Mouse (Mus musculus) heart, postnatal 0 days (tissue): ENCODE results near the gene Zfhx3. TPM values are rescaled to one million over a fixed set of nuclear protein-coding genes. Genes with fewer than 3 reads are reported as not detected.

ENCODE experiments used
- ATAC-seq: fragments of 200-750 bp; cut with Nextera tagmentation; 2 replicates; pipeline ENCODE4 v1.8.0; 2017; ENCODE audit warnings: low read depth, moderate number of reproducible peaks, moderate library complexity; ENCODE audit not compliant: insufficient read depth
- DNase-seq: peaks from one replicate; pipeline ENCODE4 v3.0.0-alpha.2; 2016; ENCODE audit warnings: low spot score
- H3K27ac ChIP-seq: fragments of 300-500 bp; sonication (generic); 2 replicates; pipeline ENCODE4 v1.5.1; 2014; ENCODE audit warnings: low read depth, mild to moderate bottlenecking
- H3K27me3 ChIP-seq: fragments of 300-500 bp; sonication (generic); 2 replicates; pipeline ENCODE4 v1.6.1; 2014; ENCODE audit warnings: low read length, mixed read lengths; ENCODE audit not compliant: control insufficient read depth, insufficient read depth
- H3K36me3 ChIP-seq: fragments of 300-500 bp; sonication (generic); replicated peaks from 2 replicates; pipeline ENCODE4 v1.6.1; 2014; ENCODE audit warnings: low read length, mixed read lengths; ENCODE audit not compliant: control insufficient read depth, insufficient read depth
- H3K4me1 ChIP-seq: fragments of 300-500 bp; sonication (generic); 2 replicates; pipeline ENCODE4 v1.6.1; 2014; ENCODE audit warnings: antibody characterized with exemption; ENCODE audit not compliant: control insufficient read depth, insufficient read depth
- H3K4me2 ChIP-seq: fragments of 300-500 bp; sonication (generic); 2 replicates; pipeline ENCODE4 v1.6.1; 2014; ENCODE audit warnings: low read depth, mild to moderate bottlenecking, low read length, moderate library complexity
- H3K4me3 ChIP-seq: fragments of 300-500 bp; sonication (generic); 2 replicates; pipeline ENCODE4 v1.5.1; 2014; ENCODE audit warnings: low read depth, low read length
- H3K9ac ChIP-seq: fragments of 300-500 bp; sonication (generic); replicated peaks from 2 replicates; pipeline ENCODE4 v1.6.1; 2014; ENCODE audit warnings: low read depth, low read length, mixed read lengths
- H3K9me3 ChIP-seq: fragments of 300-500 bp; sonication (generic); replicated peaks from 2 replicates; pipeline ENCODE4 v1.6.1; 2016; ENCODE audit warnings: low read length; ENCODE audit not compliant: control insufficient read depth
- CTCF ChIP-seq: IDR thresholded peaks from 2 replicates; pipeline ENCODE4 v1.5.1; 2016; ENCODE audit warnings: antibody characterized with exemption, control low read depth, low read depth
- EP300 ChIP-seq: IDR thresholded peaks from 2 replicates; pipeline ENCODE4 v1.6.1; 2016; ENCODE audit warnings: antibody characterized with exemption, low read depth
- WGBS: fragments of 180-500 bp; shearing (Covaris S2); extraction: QIAGEN DNeasy Blood & Tissue Kit; methylation state at CpG from one replicate; pipeline ENCODE4 v1.1.7; 2014; 5-methylcytosine and 5-hydroxymethylcytosine counted together
- polyA plus RNA-seq: library from polyadenylated mRNA; unstranded; fragments of >200 nt; fragmentation: Nextera tagmentation; extraction: Ambion mirVana; gene quantifications from 2 replicates; pipeline ENCODE4 v1.2.1, GENCODE M21; 2015
- total RNA-seq: library from RNA; depleted of rRNA; stranded (reverse); fragments of >200 nt; gene quantifications from 2 replicates; pipeline ENCODE4 v1.2.3, GENCODE M21; 2014; ENCODE audit warnings: low replicate concordance

Gene Zfhx3
- total and polyA plus RNA-seq, 2 experiments from 2014 or later = 2.0 to 2.5 TPM

GRCm38 (mm10) chr8:108552518-108552917 lies 610.1 kb downstream of the Zfhx3 start:
- Histone ChIP-seq H3K4me2 (no peak overlapping the region), H3K9ac (no peak overlapping the region), H3K9me3 (no peaks in the 10 kb centered on the region), H3K27me3 (no peaks in the 10 kb centered on the region), H3K4me1 (no peaks in the 10 kb centered on the region), H3K27ac (no peak overlapping the region), H3K4me3 (no peak overlapping the region), H3K36me3 (no peaks in the 10 kb centered on the region)
- 77% methylated on average over 8 of the region's 8 CpGs for WGBS
- DNase-seq = no peak
- ATAC-seq = no peak
- TF ChIP-seq EP300 (no peak), CTCF (no peak)

- Histone ChIP-seq H3K4me3 (no peak overlapping the region), H3K36me3 (no peaks in the 10 kb centered on the region), H3K4me1 (no peaks in the 10 kb centered on the region), H3K27me3 (no peaks in the 10 kb centered on the region), H3K9ac (no peak overlapping the region), H3K9me3 (no peaks in the 10 kb centered on the region), H3K27ac (no peak overlapping the region), H3K4me2 (no peak overlapping the region)
- TF ChIP-seq EP300 = no peak
- TF ChIP-seq CTCF = no peak
- 84% methylated on average over 11 of the region's 11 CpGs for WGBS
- ATAC-seq (no peak), DNase-seq (no peak)
Measured at GRCm38 (mm10) chr8:108553808-108554577, 611.5 kb downstream of the Zfhx3 start.

- Histone ChIP-seq H3K36me3 (no peaks in the 10 kb centered on the region), H3K27ac (no peak overlapping the region), H3K4me3 (no peak overlapping the region), H3K9ac (no peak overlapping the region), H3K9me3 (no peaks in the 10 kb centered on the region), H3K4me1 (no peaks in the 10 kb centered on the region), H3K27me3 (no peaks in the 10 kb centered on the region), H3K4me2 (no peak overlapping the region)
- TF ChIP-seq EP300 (no peak), CTCF (no peak)
- ATAC-seq = no peak
- 80% methylated on average over 12 of the region's 12 CpGs for WGBS
- DNase-seq = no peak
Measured at GRCm38 (mm10) chr8:108554578-108555245, 612.3 kb downstream of the Zfhx3 start.

- no peak for TF ChIP-seq CTCF
- TF ChIP-seq EP300 = no peak
Measured at GRCm38 (mm10) chr8:108563420-108563819, 621.0 kb downstream of the Zfhx3 start.

DNA sequence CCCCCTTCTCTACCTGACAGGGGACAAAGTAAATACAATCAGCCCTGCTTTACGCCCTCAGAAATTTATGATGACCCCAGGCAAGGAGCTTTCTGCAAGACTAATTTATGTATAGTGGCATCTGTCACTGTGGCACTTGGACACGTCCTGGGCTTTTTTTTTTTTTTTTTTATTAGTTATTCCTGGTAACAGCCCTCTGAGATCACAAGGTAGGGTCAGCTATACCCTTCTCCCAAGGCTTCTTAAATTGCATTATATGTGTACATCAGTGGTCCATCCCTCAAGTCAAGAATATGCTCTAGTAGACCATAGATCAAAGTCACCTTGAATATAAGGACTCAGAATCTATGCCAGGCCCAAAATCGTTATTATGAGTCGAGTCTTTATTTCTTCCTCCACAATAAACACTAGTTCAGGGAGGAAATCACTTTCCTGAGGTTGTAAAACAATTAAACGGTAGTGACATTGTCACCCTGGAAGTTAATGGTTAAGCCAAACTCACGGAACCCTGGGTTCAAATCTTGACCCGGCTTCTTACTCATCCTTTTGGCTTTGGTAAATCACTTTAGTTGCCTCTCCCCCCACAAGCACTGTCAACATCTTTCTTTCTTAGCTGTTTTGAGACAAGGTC lies 621.6 kb downstream of the Zfhx3 start:
- WGBS = 70% methylated on average over 7 of the region's 7 CpGs
- H3K9me3 ChIP-seq = no peaks in the 10 kb centered on the region
- H3K9ac ChIP-seq = no peak overlapping the region

More at GRCm38 (mm10) chr8:108563420-108563819, 621.0 kb downstream of the Zfhx3 start:
- Histone ChIP-seq H3K36me3 (no peaks in the 10 kb centered on the region), H3K9me3 (no peaks in the 10 kb centered on the region), H3K4me1 (no peaks in the 10 kb centered on the region), H3K4me2 (no peak overlapping the region), H3K27ac (no peak overlapping the region), H3K9ac (no peak overlapping the region), H3K4me3 (no peak overlapping the region), H3K27me3 (no peaks in the 10 kb centered on the region)
- no peak for DNase-seq
- 70% methylated on average over 6 of the region's 6 CpGs for WGBS
- ATAC-seq = no peak

More for the DNA sequence above, 621.6 kb downstream of the Zfhx3 start:
- Histone ChIP-seq H3K4me1 (no peaks in the 10 kb centered on the region), H3K27ac (no peak overlapping the region), H3K27me3 (no peaks in the 10 kb centered on the region), H3K4me2 (no peak overlapping the region), H3K36me3 (no peaks in the 10 kb centered on the region), H3K4me3 (no peak overlapping the region)
- TF ChIP-seq EP300 (no peak), CTCF (no peak)
- no peak for DNase-seq
- ATAC-seq = no peak
